Mouse (Mus musculus): Measurements from ENCODE around the gene Zc3h4. TPM values are rescaled to one million over a fixed set of nuclear protein-coding genes. Genes with fewer than 3 reads are reported as not detected.

Zc3h4 gene
- polyA plus RNA-seq, 1 experiment: 224 TPM

GRCm38 (mm10) chr7:16455016-16455415 lies 54.3 kb downstream of the Zc3h4 start:
- TF ChIP-seq GATA1 (IDR thresholded peaks at IDR 0.05; ENCODE audit: low read length): no peak

GRCm38 (mm10) chr7:16456289-16456688 lies 55.6 kb downstream of the Zc3h4 start:
- TF ChIP-seq GATA1 (IDR thresholded peaks at IDR 0.05; ENCODE audit: low read length): no peak

GRCm38 (mm10) chr7:16460566-16460965 lies 59.9 kb downstream of the Zc3h4 start:
- no peak for TF ChIP-seq GATA1 (IDR thresholded peaks at IDR 0.05; ENCODE audit: low read length)

- no peak for TF ChIP-seq GATA1 (IDR thresholded peaks at IDR 0.05; ENCODE audit: low read length)
These were observed 60.4 kb downstream of the Zc3h4 start for GRCm38 (mm10) chr7:16461151-16461550.

- TF ChIP-seq GATA1 (IDR thresholded peaks at IDR 0.05; ENCODE audit: low read length): no peak
These were observed 61.0 kb downstream of the Zc3h4 start for GRCm38 (mm10) chr7:16461705-16462104.

GRCm38 (mm10) chr7:16463214-16463613 lies 62.5 kb downstream of the Zc3h4 start:
- TF ChIP-seq GATA1 (IDR thresholded peaks at IDR 0.05; ENCODE audit: low read length): no peak

GRCm38 (mm10) chr7:16465160-16465559 lies 64.5 kb downstream of the Zc3h4 start:
- TF ChIP-seq GATA1 (IDR thresholded peaks at IDR 0.05; ENCODE audit: low read length): no peak

- no peak for TF ChIP-seq GATA1 (IDR thresholded peaks at IDR 0.05; ENCODE audit: low read length)
These were observed 64.9 kb downstream of the Zc3h4 start for GRCm38 (mm10) chr7:16465568-16465967.

GRCm38 (mm10) chr7:16466565-16466964 lies 65.9 kb downstream of the Zc3h4 start:
- TF ChIP-seq GATA1 (IDR thresholded peaks at IDR 0.05; ENCODE audit: low read length): no peak

- TF ChIP-seq GATA1 (IDR thresholded peaks at IDR 0.05; ENCODE audit: low read length): no peak
These were observed 67.4 kb downstream of the Zc3h4 start for GRCm38 (mm10) chr7:16468115-16468514.

GRCm38 (mm10) chr7:16471549-16471948 lies 70.8 kb downstream of the Zc3h4 start:
- TF ChIP-seq GATA1 (IDR thresholded peaks at IDR 0.05; ENCODE audit: low read length): no peak

- no peak for TF ChIP-seq GATA1 (IDR thresholded peaks at IDR 0.05; ENCODE audit: low read length)
These were observed 71.5 kb downstream of the Zc3h4 start for GRCm38 (mm10) chr7:16472116-16472709.

GRCm38 (mm10) chr7:16473847-16474246 lies 73.1 kb downstream of the Zc3h4 start:
- no peak for TF ChIP-seq GATA1 (IDR thresholded peaks at IDR 0.05; ENCODE audit: low read length)

GRCm38 (mm10) chr7:16474445-16474844 lies 73.7 kb downstream of the Zc3h4 start:
- no peak for TF ChIP-seq GATA1 (IDR thresholded peaks at IDR 0.05; ENCODE audit: low read length)

- TF ChIP-seq GATA1 (IDR thresholded peaks at IDR 0.05; ENCODE audit: low read length): no peak
These were observed 74.6 kb downstream of the Zc3h4 start for GRCm38 (mm10) chr7:16475321-16475720.

GRCm38 (mm10) chr7:16475764-16476599 lies 75.3 kb downstream of the Zc3h4 start:
- TF ChIP-seq GATA1 (IDR thresholded peaks at IDR 0.05; ENCODE audit: low read length): no peak

GRCm38 (mm10) chr7:16476600-16476989 lies 75.9 kb downstream of the Zc3h4 start:
- TF ChIP-seq GATA1 (IDR thresholded peaks at IDR 0.05; ENCODE audit: low read length): no peak

Data from G1E-ER4 (cell line).